Comparison of ENCODE assay signal across 24 mouse cellular contexts in the genomic region with DNA sequence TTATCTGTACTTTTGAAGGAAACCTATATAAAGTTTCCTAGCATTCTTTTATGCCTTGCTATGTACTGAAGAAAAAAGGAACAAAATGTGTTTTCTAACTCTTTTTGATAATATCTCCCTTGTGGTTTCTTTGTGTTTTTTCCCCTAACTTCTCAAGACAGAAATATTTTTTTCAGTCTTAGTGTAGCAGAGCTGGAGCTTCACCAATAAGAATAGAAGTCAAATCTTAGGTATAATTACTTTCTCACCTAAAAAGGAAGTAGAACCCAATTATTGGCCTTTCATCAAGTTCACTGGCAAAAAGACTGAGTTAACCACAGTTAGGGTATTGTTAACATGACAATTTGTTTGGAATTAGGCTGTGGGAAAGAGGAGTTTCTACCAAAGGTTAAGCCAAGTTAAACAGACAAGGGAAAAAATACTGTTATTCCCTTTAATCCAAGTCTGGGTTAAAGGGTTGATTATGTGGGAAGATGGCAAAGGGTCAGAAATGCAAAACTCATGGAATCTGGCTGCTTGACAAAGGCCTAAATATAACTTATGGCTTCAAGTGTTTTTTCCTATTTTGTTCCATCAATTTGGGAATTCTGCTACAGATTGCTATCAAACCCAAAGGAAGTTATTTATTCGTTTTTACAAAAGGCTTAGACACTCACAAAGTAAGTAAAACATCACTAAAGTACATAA. TPM values are rescaled to one million over a fixed set of nuclear protein-coding genes. Genes with fewer than 3 reads are reported as not detected.
DNase-seq lines count a peak whose midpoint lies in the region; ATAC-seq and TF ChIP-seq lines count a peak whose summit lies in the region.
"Had no signal": no experiment of that assay in that cellular context is flagged by ENCODE, and none has a peak within 500 bp of the region (broad histone marks: within the 10 kb centered on the region; RNA-seq: fewer than 3 reads in every experiment).

No protein-coding gene starts in this region.

- H3K4me3 ChIP-seq in heart, adult 2 months = no peak overlapping the region
- no peak overlapping the region for H3K4me3 ChIP-seq in heart, embryonic 12.5 days
- no peak overlapping the region for H3K4me3 ChIP-seq in kidney, embryonic 16.5 days (ENCODE audit: low read length)
- H3K4me3 ChIP-seq in lung, postnatal 0 days (ENCODE audit: low read depth, low read length) = no peak overlapping the region
- H3K4me3 ChIP-seq in lung, adult 2 months (replicated peaks; ENCODE audit: extremely low read depth, low read depth, low read length) = no peak overlapping the region
- H3K4me3 ChIP-seq: limb, embryonic 13.5 days; liver, embryonic 12.5 days; midbrain, embryonic 13.5 days had no signal

- no peak for TF ChIP-seq EP300 in heart, adult 2 months (IDR thresholded peaks at IDR 0.05; ENCODE audit: insufficient read depth, low read depth, low read length)
- TF ChIP-seq EP300 in lung, postnatal 0 days (IDR thresholded peaks at IDR 0.05) = peak; percentile 41; the same call in 1 of the 2 replicates

- H3K9ac ChIP-seq in heart, adult 2 months (ENCODE audit: low read depth, low read length) = no peak overlapping the region
- H3K9ac ChIP-seq in heart, embryonic 12.5 days = no peak overlapping the region
- H3K9ac ChIP-seq in kidney, embryonic 16.5 days (replicated peaks; ENCODE audit: low read length) = no peak overlapping the region
- no peak overlapping the region for H3K9ac ChIP-seq in lung, postnatal 0 days (replicated peaks; ENCODE audit: low read depth)
- H3K9ac ChIP-seq: hindbrain, embryonic 14.5 days; limb, embryonic 13.5 days; liver, embryonic 12.5 days; midbrain, embryonic 13.5 days had no signal

- intact Hi-C loops in heart, adult 2 months (cut with DNase I) = loop anchor here (10.0 kb wide), 1 partner anchor 143 kb away; no protein-coding TSS in a partner anchor

- peaks cover 2% of the 10 kb centered on the region for H3K4me1 ChIP-seq in heart, adult 2 months (ENCODE audit: control insufficient read depth, insufficient read depth, low read length)
- no peaks in the 10 kb centered on the region for H3K4me1 ChIP-seq in heart, embryonic 12.5 days (replicated peaks)
- H3K4me1 ChIP-seq in kidney, embryonic 16.5 days (ENCODE audit: insufficient read depth, low read length) = no peaks in the 10 kb centered on the region
- H3K4me1 ChIP-seq in lung, postnatal 0 days (ENCODE audit: insufficient read depth, low read depth, low read length) = no peaks in the 10 kb centered on the region
- no peaks in the 10 kb centered on the region for H3K4me1 ChIP-seq in lung, adult 2 months (ENCODE audit: control insufficient read depth, insufficient read depth, low read length)
- H3K4me1 ChIP-seq: limb, embryonic 13.5 days; liver, embryonic 12.5 days; midbrain, embryonic 13.5 days had no signal

- TF ChIP-seq CTCF in heart, adult 2 months (IDR thresholded peaks at IDR 0.05) = no peak
- TF ChIP-seq CTCF in lung, postnatal 0 days (IDR thresholded peaks at IDR 0.05) = no peak
- no peak for TF ChIP-seq CTCF in lung, adult 2 months (IDR thresholded peaks at IDR 0.05; ENCODE audit: insufficient read depth, low read length)

- peak overlapping the region; percentile 53 for H3K27ac ChIP-seq in heart, adult 2 months
- no peak overlapping the region for H3K27ac ChIP-seq in heart, embryonic 12.5 days (ENCODE audit: poor library complexity, severe bottlenecking)
- no peak overlapping the region for H3K27ac ChIP-seq in kidney, embryonic 16.5 days (ENCODE audit: low read length)
- H3K27ac ChIP-seq in lung, postnatal 0 days (ENCODE audit: low read length) = no peak overlapping the region
- H3K27ac ChIP-seq: hindbrain, embryonic 14.5 days; limb, embryonic 13.5 days; liver, embryonic 12.5 days; macrophage; midbrain, embryonic 13.5 days had no signal

- TF ChIP-seq POLR2A in heart, adult 2 months (IDR thresholded peaks at IDR 0.05; ENCODE audit: insufficient read depth, low read depth, low read length) = no peak
- no peak for TF ChIP-seq POLR2A in lung, adult 2 months (IDR thresholded peaks at IDR 0.05; ENCODE audit: borderline replicate concordance, extremely low read depth, low read depth, low read length)

- no peak overlapping the region for H3K4me2 ChIP-seq in heart, embryonic 12.5 days
- H3K4me2 ChIP-seq in kidney, embryonic 16.5 days (replicated peaks; ENCODE audit: low read depth, low read length) = no peak overlapping the region
- H3K4me2 ChIP-seq in lung, postnatal 0 days (replicated peaks; ENCODE audit: low read depth, low read length) = no peak overlapping the region
- H3K4me2 ChIP-seq: hindbrain, embryonic 14.5 days; limb, embryonic 13.5 days; liver, embryonic 12.5 days; midbrain, embryonic 13.5 days had no signal

- no peaks in the 10 kb centered on the region for H3K9me3 ChIP-seq in heart, embryonic 12.5 days (replicated peaks)
- 0 out of 2 replicates have a peak, but pooled peaks cover 3% of the 10 kb centered on the region for H3K9me3 ChIP-seq in kidney, embryonic 16.5 days (ENCODE audit: low read length)
- H3K9me3 ChIP-seq in lung, postnatal 0 days (ENCODE audit: low read length) = no peaks in the 10 kb centered on the region
- H3K9me3 ChIP-seq: limb, embryonic 13.5 days; liver, embryonic 12.5 days; midbrain, embryonic 13.5 days had no signal

- no peak for ATAC-seq in heart, embryonic 12.5 days (ENCODE audit: insufficient number of reproducible peaks, low FRiP score)
- ATAC-seq in kidney, embryonic 16.5 days (ENCODE audit: low FRiP score, low TSS enrichment) = peak; percentile 61
- no peak for ATAC-seq in lung, postnatal 0 days
- ATAC-seq: activated CD4-positive, CD25-positive, alpha-beta regulatory T cell, adult 4 months; forebrain, embryonic 14.5 days; liver, embryonic 12.5 days; midbrain, embryonic 13.5 days had no signal

- WGBS in heart, adult 2 months = 32% methylated on average over 1 of the region's 1 CpGs
- 71% methylated on average over 1 of the region's 1 CpGs for WGBS in heart, embryonic 12.5 days
- WGBS in kidney, embryonic 16.5 days = 49% methylated on average over 1 of the region's 1 CpGs
- 32% methylated on average over 1 of the region's 1 CpGs for WGBS in lung, postnatal 0 days
- 56% methylated on average over 1 of the region's 1 CpGs for WGBS in lung, adult 2 months

- H3K36me3 ChIP-seq in heart, adult 2 months (ENCODE audit: control insufficient read depth, insufficient read depth, low read length) = no peaks in the 10 kb centered on the region
- H3K36me3 ChIP-seq in heart, embryonic 12.5 days = no peaks in the 10 kb centered on the region
- no peaks in the 10 kb centered on the region for H3K36me3 ChIP-seq in kidney, embryonic 16.5 days (ENCODE audit: insufficient read depth, low read length)
- no peaks in the 10 kb centered on the region for H3K36me3 ChIP-seq in lung, postnatal 0 days (ENCODE audit: insufficient read depth, low read length)
- H3K36me3 ChIP-seq: limb, embryonic 13.5 days; liver, embryonic 12.5 days; midbrain, embryonic 13.5 days had no signal

- no peaks in the 10 kb centered on the region for H3K27me3 ChIP-seq in heart, adult 2 months (ENCODE audit: control insufficient read depth, insufficient read depth, low read length)
- no peaks in the 10 kb centered on the region for H3K27me3 ChIP-seq in heart, embryonic 12.5 days (replicated peaks)
- no peaks in the 10 kb centered on the region for H3K27me3 ChIP-seq in kidney, embryonic 16.5 days (ENCODE audit: insufficient read depth, low read length)
- no peaks in the 10 kb centered on the region for H3K27me3 ChIP-seq in lung, postnatal 0 days (replicated peaks; ENCODE audit: insufficient read depth, low read length)
- H3K27me3 ChIP-seq: CH12.LX; limb, embryonic 13.5 days; liver, embryonic 12.5 days; midbrain, embryonic 13.5 days had no signal

- no peaks in the 10 kb centered on the region for H3K79me2 ChIP-seq in heart, adult 2 months (replicated peaks; ENCODE audit: control insufficient read depth, insufficient read depth, low read length)

- DNase-seq in heart, adult 2 months = no peak
- DNase-seq in kidney, postnatal 14 days = no peak
- DNase-seq in lung, postnatal 0 days (ENCODE audit: low spot score) = peak; percentile 21
- DNase-seq in lung, adult 2 months = no peak
- DNase-seq in naive thymus-derived CD4-positive, alpha-beta T cell, adult 2 months (ENCODE audit: low read depth) = peak; percentile 42
- DNase-seq in adrenal gland, adult 2 months = no peak
- DNase-seq: adrenal gland, adult 8-10 months; cerebellum, adult 8-10 months; cerebellum, postnatal 25 days; gastrocnemius, postnatal 36 days; heart, postnatal 4 days; kidney, adult 18-20 months; lung, adult 18-20 months; thymus, postnatal 4 days had no signal

RNA-seq across cellular contexts. Expression of a gene that starts 46.1 kb away (rescaled TPM):
- total RNA-seq in heart, adult 2 months (2021) = 10 to 100 TPM; 17.7 to 20.6 TPM
- polyA plus RNA-seq in heart, adult 2 months (2012; rRNA removed) = 12.0 and 22.7 TPM in 2 replicates
- polyA plus RNA-seq in heart, embryonic 12.5 days (2016; fragmentation: Nextera tagmentation; extraction: Ambion mirVana) = 51.3 and 53.3 TPM in 2 replicates
- polyA plus RNA-seq in kidney, embryonic 16.5 days (2015; fragmentation: Nextera tagmentation; extraction: Ambion mirVana) = 77.9 and 78.6 TPM in 2 replicates
- 101 and 107 TPM in 2 replicates for polyA plus RNA-seq in lung, postnatal 0 days (2015; fragmentation: Nextera tagmentation; extraction: Ambion mirVana)
- polyA plus RNA-seq in lung, adult 2 months (2012; rRNA removed) = 52.2 and 81.5 TPM in 2 replicates
- total RNA-seq in adrenal gland, adult 2 months (2021) = 10 to 100 TPM; 22.4 to 32.3 TPM
- polyA plus RNA-seq in adrenal gland, adult 2 months (2012; rRNA removed) = 5.3 and 7.9 TPM in 2 replicates
- total RNA-seq: CH12.LX had no signal

Comparison
In these comparisons a context has a peak if more than half of its experiments do, and no peak if none do; other contexts are left out.
1. DNase-seq: peak in lung, postnatal 0 days (single experiment) and naive thymus-derived CD4-positive, alpha-beta T cell, adult 2 months (single experiment); none in heart, adult 2 months (0 of 2), kidney, postnatal 14 days (single experiment), lung, adult 2 months (single experiment) and adrenal gland, adult 2 months (single experiment).